Mouse (Mus musculus) liver, embryonic 14.5 days (tissue): Measurements from ENCODE around the gene Unc13b. TPM values are rescaled to one million over a fixed set of nuclear protein-coding genes. Genes with fewer than 3 reads are reported as not detected.

Experiments
- ATAC-seq: fragments of 200-750 bp; cut with Nextera tagmentation; 2 replicates; pipeline ENCODE4 v1.8.0; 2017; ENCODE audit warnings: moderate number of reproducible peaks, mild to moderate bottlenecking, moderate library complexity; ENCODE audit not compliant: insufficient read depth
- DNase-seq, 3 experiments: peaks; one replicate each; pipeline ENCODE4 v3.0.0-alpha.2; 2012 to 2013; ENCODE audit warnings: low read depth in 3 of 3, low spot score in 3 of 3
- H3K27ac ChIP-seq: fragments of 300-500 bp; sonication (generic); 2 replicates; pipeline ENCODE4 v1.5.1; 2014; ENCODE audit warnings: moderate library complexity, mild to moderate bottlenecking, control low read depth, inconsistent platforms
- H3K27me3 ChIP-seq: fragments of 300-500 bp; sonication (generic); 2 replicates; pipeline ENCODE4 v1.6.1; 2014; ENCODE audit warnings: mild to moderate bottlenecking, low read length, moderate library complexity; ENCODE audit not compliant: control insufficient read depth, insufficient read depth
- H3K36me3 ChIP-seq: fragments of 300-500 bp; sonication (generic); replicated peaks from 2 replicates; pipeline ENCODE4 v1.6.1; 2014; ENCODE audit warnings: low read depth; ENCODE audit not compliant: control insufficient read depth, insufficient read depth
- H3K4me1 ChIP-seq, 2 experiments: fragments of 200-500 bp in 1 of 2; fragments of 300-500 bp in 1 of 2; sonication (generic) in 1 of 2; replicated peaks; 2 replicates each; pipeline ENCODE4 v1.6.1; 2012 to 2014; ENCODE audit warnings: antibody characterized with exemption in 1 of 2, inconsistent platforms in 1 of 2, low read length in 1 of 2; ENCODE audit not compliant: control insufficient read depth in 2 of 2, insufficient read depth in 2 of 2
- H3K4me2 ChIP-seq: fragments of 300-500 bp; sonication (generic); 2 replicates; pipeline ENCODE4 v1.6.1; 2014; ENCODE audit warnings: low read depth, mild to moderate bottlenecking, control low read depth, moderate library complexity
- H3K4me3 ChIP-seq, 2 experiments: fragments of 200-500 bp in 1 of 2; fragments of 300-500 bp in 1 of 2; sonication (generic) in 1 of 2; 2 replicates each; pipeline ENCODE4 v1.5.1; 2012 to 2014; ENCODE audit warnings: low read depth in 2 of 2, low read length in 2 of 2, mild to moderate bottlenecking in 2 of 2, control low read depth in 1 of 2, inconsistent platforms in 1 of 2, moderate library complexity in 1 of 2; ENCODE audit not compliant: insufficient read depth in 1 of 2
- H3K9ac ChIP-seq: fragments of 300-500 bp; sonication (generic); replicated peaks from 2 replicates; pipeline ENCODE4 v1.6.1; 2014; ENCODE audit warnings: mild to moderate bottlenecking, control low read depth, moderate library complexity
- H3K9me3 ChIP-seq: fragments of 300-500 bp; sonication (generic); 2 replicates; pipeline ENCODE4 v1.6.1; 2016; ENCODE audit warnings: low read length, mixed read lengths; ENCODE audit not compliant: control insufficient read depth
- CTCF ChIP-seq: IDR thresholded peaks from 2 replicates; pipeline ENCODE4 v1.5.1; 2016; ENCODE audit warnings: antibody characterized with exemption, low read depth, control low read depth
- EP300 ChIP-seq: IDR thresholded peaks from 2 replicates; pipeline ENCODE4 v1.6.1; 2016; ENCODE audit warnings: antibody characterized with exemption, low read depth
- WGBS: fragments of 180-500 bp; shearing (Covaris S2); extraction: QIAGEN DNeasy Blood & Tissue Kit; methylation state at CpG from one replicate; pipeline ENCODE4 v1.1.7; 2014; ENCODE audit not compliant: insufficient replicate concordance; 5-methylcytosine and 5-hydroxymethylcytosine counted together
- polyA plus RNA-seq, 2 experiments: library from polyadenylated mRNA; depleted of rRNA in 1 of 2; stranded (reverse) in 1 of 2; unstranded in 1 of 2; fragments of >200 nt; fragmentation: Nextera tagmentation in 1 of 2; extraction: Ambion mirVana in 1 of 2; gene quantifications; 2 replicates each; pipeline versions ENCODE4 v1.2.1 to v1.2.3; 2012 to 2014

Unc13b gene
- polyA plus RNA-seq, 2 experiments, result 0.19 to 0.59 TPM

- no peaks in the 10 kb centered on the region for H3K9me3 ChIP-seq
- no peak overlapping the region for H3K4me3 ChIP-seq
- 34% methylated on average over 3 of the region's 3 CpGs for WGBS
- no peak for DNase-seq
- no peak overlapping the region for H3K27ac ChIP-seq
- TF ChIP-seq EP300 (no peak), CTCF (no peak)
- H3K36me3 ChIP-seq, result no peaks in the 10 kb centered on the region
- H3K4me1 ChIP-seq, result no peaks in the 10 kb centered on the region
- H3K4me2 ChIP-seq, result no peak overlapping the region
- H3K27me3 ChIP-seq, result no peaks in the 10 kb centered on the region
- H3K9ac ChIP-seq, result no peak overlapping the region
- ATAC-seq, result no peak
Measured at GRCm38 (mm10) chr4:43160045-43160444, 101.3 kb downstream of the Unc13b start.

- Histone ChIP-seq H3K9ac (no peak overlapping the region), H3K4me1 (no peaks in the 10 kb centered on the region), H3K9me3 (no peaks in the 10 kb centered on the region), H3K27me3 (no peaks in the 10 kb centered on the region), H3K4me3 (no peak overlapping the region), H3K4me2 (no peak overlapping the region), H3K27ac (no peak overlapping the region), H3K36me3 (no peaks in the 10 kb centered on the region)
- WGBS, result 52% methylated on average over 3 of the region's 3 CpGs
- ATAC-seq (no peak), DNase-seq (no peak)
- TF ChIP-seq EP300 (no peak), CTCF (no peak)
Measured at GRCm38 (mm10) chr4:43161124-43161657, 102.4 kb downstream of the Unc13b start.

- no peak overlapping the region for H3K4me2 ChIP-seq
- H3K9me3 ChIP-seq, result no peaks in the 10 kb centered on the region
- TF ChIP-seq EP300 (no peak), CTCF (no peak)
- DNase-seq (no peak), ATAC-seq (no peak)
- no peak overlapping the region for H3K27ac ChIP-seq
- H3K9ac ChIP-seq, result no peak overlapping the region
- WGBS, result 36% methylated on average over 3 of the region's 3 CpGs
- no peaks in the 10 kb centered on the region for H3K27me3 ChIP-seq
- no peaks in the 10 kb centered on the region for H3K4me1 ChIP-seq
- no peaks in the 10 kb centered on the region for H3K36me3 ChIP-seq
- H3K4me3 ChIP-seq, result no peak overlapping the region
Measured at GRCm38 (mm10) chr4:43163205-43163604, 104.5 kb downstream of the Unc13b start.

- no peaks in the 10 kb centered on the region for H3K9me3 ChIP-seq
- ATAC-seq (no peak), DNase-seq (no peak)
- H3K36me3 ChIP-seq, result no peaks in the 10 kb centered on the region
- H3K4me3 ChIP-seq, result no peak overlapping the region
- H3K9ac ChIP-seq, result no peak overlapping the region
- 66% methylated on average over 12 of the region's 12 CpGs for WGBS
- H3K4me1 ChIP-seq, result no peaks in the 10 kb centered on the region
- no peak overlapping the region for H3K4me2 ChIP-seq
- TF ChIP-seq CTCF (no peak), EP300 (no peak)
- no peaks in the 10 kb centered on the region for H3K27me3 ChIP-seq
- H3K27ac ChIP-seq, result no peak overlapping the region
Measured at GRCm38 (mm10) chr4:43165403-43166005, 106.8 kb downstream of the Unc13b start.

GRCm38 (mm10) chr4:43170028-43170427 lies 111.3 kb downstream of the Unc13b start:
- DNase-seq (no peak), ATAC-seq (no peak)
- Histone ChIP-seq H3K4me2 (no peak overlapping the region), H3K4me1 (no peaks in the 10 kb centered on the region), H3K9me3 (no peaks in the 10 kb centered on the region), H3K27me3 (no peaks in the 10 kb centered on the region), H3K36me3 (no peaks in the 10 kb centered on the region), H3K9ac (no peak overlapping the region), H3K27ac (no peak overlapping the region), H3K4me3 (no peak overlapping the region)
- TF ChIP-seq EP300 (no peak), CTCF (no peak)
- 42% methylated on average over 3 of the region's 3 CpGs for WGBS
